Mouse (Mus musculus): ENCODE measurements at regions not wholly inside any gene's neighbourhood (a gene's known extent, or its start where the extent isn't known, plus 50 kb on each side); places are given as distances from the start of the nearest gene placed in this dataset.

- TF ChIP-seq CTCF (IDR thresholded peaks at IDR 0.05; ENCODE audit: low read depth): no peak
- no peak for TF ChIP-seq EP300 (IDR thresholded peaks at IDR 0.05; ENCODE audit: low read depth)
Measured at GRCm38 (mm10) chr8:6606854-6607535, 1501.8 kb upstream of the Slc10a2 start.

Data from heart, postnatal 0 days (tissue).